Mouse (Mus musculus) ES-E14 (cell line): Measurements from ENCODE around the gene Tns1.

Experiments used
- CHD2 ChIP-seq: IDR thresholded peaks from 2 replicates; pipeline ENCODE4 v1.6.1; 2014; ENCODE audit warnings: mild to moderate bottlenecking, low read depth, low read length, inconsistent platforms
- HCFC1 ChIP-seq: IDR thresholded peaks from 2 replicates; pipeline ENCODE4 v1.6.1; 2012; ENCODE audit warnings: low read length, inconsistent platforms, borderline replicate concordance; ENCODE audit not compliant: insufficient read depth
- MAFK ChIP-seq: IDR thresholded peaks from 2 replicates; pipeline ENCODE4 v1.6.1; 2014; ENCODE audit warnings: mild to moderate bottlenecking, low read depth, low read length, inconsistent platforms; ENCODE audit not compliant: insufficient read depth
- ZNF384 ChIP-seq: IDR thresholded peaks from 2 replicates; pipeline ENCODE4 v1.6.1; 2012; ENCODE audit warnings: low read depth, low read length, inconsistent platforms

DNA sequence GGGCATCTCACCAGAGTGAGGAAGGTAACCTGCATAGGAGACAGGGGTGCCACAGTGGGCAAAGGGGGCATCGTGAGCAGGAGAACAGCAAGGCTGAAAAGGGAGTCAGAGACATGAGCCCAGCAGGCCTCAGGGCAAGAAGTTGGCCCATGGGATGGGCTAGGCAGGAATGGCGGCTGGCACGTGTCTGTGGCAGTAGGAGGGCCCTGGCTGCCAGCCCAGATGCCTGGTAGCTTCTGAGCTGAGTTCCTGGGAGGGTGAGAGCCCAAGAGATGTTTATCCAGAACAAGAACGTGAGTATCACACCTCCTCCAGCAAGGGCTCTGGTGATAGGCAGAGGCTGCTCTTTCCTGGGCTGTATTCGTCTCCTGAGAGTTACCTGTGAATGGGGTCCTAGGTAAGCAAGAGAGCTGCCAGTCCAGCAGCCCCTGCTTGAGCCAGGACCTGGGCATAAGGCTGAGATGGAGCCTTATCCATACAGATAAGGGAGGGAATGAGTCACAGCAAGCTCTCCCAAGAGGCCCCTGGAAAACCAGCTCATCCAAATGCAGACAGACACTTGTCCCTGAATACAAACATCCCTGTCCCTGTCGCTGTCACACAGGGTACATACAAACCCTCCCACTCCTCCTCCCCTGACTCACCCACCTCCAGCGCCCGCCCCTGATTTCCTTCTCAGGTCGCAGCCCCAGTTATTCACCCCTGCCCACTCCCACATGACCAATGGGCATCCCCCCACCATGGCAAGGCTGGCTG is 2.2 kb downstream of the Tns1 start:
- TF ChIP-seq CHD2 (no peak), MAFK (no peak), ZNF384 (no peak), HCFC1 (no peak)
